Mouse (Mus musculus): ENCODE data around the gene Gm4894. TPM values are rescaled to one million over a fixed set of nuclear protein-coding genes. Genes with fewer than 3 reads are reported as not detected.

Gene Gm4894
- polyA plus RNA-seq, 1 experiment from 2014 or later: not detected

DNA sequence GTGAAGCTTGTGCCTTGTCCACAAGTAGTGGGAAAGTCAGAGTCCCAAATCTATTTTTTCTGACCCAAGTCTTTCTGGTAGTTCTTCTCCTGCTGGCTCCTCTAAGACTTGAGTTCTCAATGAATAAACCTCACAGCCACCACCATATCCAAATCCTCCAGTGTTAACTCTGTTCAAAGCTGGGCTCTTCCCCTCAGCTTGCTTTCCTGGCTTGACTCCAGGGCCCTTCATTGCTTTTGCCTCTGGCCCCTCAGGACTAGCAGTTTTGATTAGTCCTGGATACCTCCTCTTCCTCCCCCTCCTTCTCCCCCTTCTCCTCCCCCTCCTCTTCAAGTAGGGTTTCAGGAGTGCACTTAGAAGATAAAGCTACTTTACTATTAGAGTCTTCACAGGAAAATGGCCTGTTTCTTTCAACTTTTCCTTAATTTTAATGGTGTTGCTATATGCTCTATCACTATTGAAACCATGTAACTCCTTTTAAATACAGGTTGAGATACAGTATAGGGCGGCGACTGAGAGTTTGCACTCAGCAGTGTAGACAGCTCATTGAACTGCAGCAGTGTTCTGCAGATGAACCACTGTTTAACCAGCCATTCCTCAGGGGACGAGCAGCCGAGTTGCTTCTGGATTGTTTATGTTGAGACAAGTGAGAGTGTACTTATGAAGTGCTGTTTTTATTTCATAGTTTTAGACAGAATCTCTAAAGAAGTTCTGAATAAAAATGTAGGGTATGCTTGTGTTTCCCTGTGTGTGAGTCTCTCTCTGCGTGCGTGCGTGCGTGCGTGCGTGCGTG lies 26.4 kb downstream of the Gm4894 start:
- Histone ChIP-seq H3K4me2 (no peak overlapping the region), H3K4me1 (0 out of 2 replicates have a peak, but pooled peaks cover 5% of the 10 kb centered on the region), H3K27me3 (no peaks in the 10 kb centered on the region), H3K4me3 (no peak overlapping the region), H3K27ac (no peak overlapping the region), H3K36me3 (no peaks in the 10 kb centered on the region), H3K9me3 (no peaks in the 10 kb centered on the region), H3K9ac (no peak overlapping the region)
- no peak for ATAC-seq (ENCODE audit: insufficient number of reproducible peaks, low FRiP score, low TSS enrichment, low read depth)
- WGBS: 78% methylated on average over 11 of the region's 11 CpGs

GRCm38 (mm10) chr9:49295101-49295500 lies 44.8 kb downstream of the Gm4894 start:
- no peak overlapping the region for H3K4me3 ChIP-seq
- no peak for ATAC-seq (ENCODE audit: insufficient number of reproducible peaks, low FRiP score, low TSS enrichment, low read depth)
- H3K4me2 ChIP-seq: no peak overlapping the region
- H3K36me3 ChIP-seq: no peaks in the 10 kb centered on the region
- no peaks in the 10 kb centered on the region for H3K9me3 ChIP-seq
- no peaks in the 10 kb centered on the region for H3K27me3 ChIP-seq
- no peak overlapping the region for H3K27ac ChIP-seq
- WGBS: 59% methylated on average over 1 of the region's 1 CpGs
- H3K9ac ChIP-seq: no peak overlapping the region
- no peaks in the 10 kb centered on the region for H3K4me1 ChIP-seq

- Histone ChIP-seq H3K27me3 (no peaks in the 10 kb centered on the region), H3K9me3 (no peaks in the 10 kb centered on the region), H3K27ac (no peak overlapping the region), H3K4me2 (no peak overlapping the region), H3K36me3 (no peaks in the 10 kb centered on the region), H3K4me3 (no peak overlapping the region), H3K9ac (no peak overlapping the region), H3K4me1 (no peaks in the 10 kb centered on the region)
- no peak for ATAC-seq (ENCODE audit: insufficient number of reproducible peaks, low FRiP score, low TSS enrichment, low read depth)
- WGBS: 67% methylated on average over 3 of the region's 3 CpGs
Measured at GRCm38 (mm10) chr9:49307576-49307975, 57.2 kb downstream of the Gm4894 start.

GRCm38 (mm10) chr9:49310821-49311220 lies 60.5 kb downstream of the Gm4894 start:
- Histone ChIP-seq H3K4me2 (no peak overlapping the region), H3K36me3 (no peaks in the 10 kb centered on the region), H3K27ac (no peak overlapping the region), H3K9ac (no peak overlapping the region), H3K9me3 (no peaks in the 10 kb centered on the region), H3K27me3 (no peaks in the 10 kb centered on the region), H3K4me3 (no peak overlapping the region), H3K4me1 (no peaks in the 10 kb centered on the region)
- no peak for ATAC-seq (ENCODE audit: insufficient number of reproducible peaks, low FRiP score, low TSS enrichment, low read depth)
- 60% methylated on average over 4 of the region's 4 CpGs for WGBS

- Histone ChIP-seq H3K36me3 (no peaks in the 10 kb centered on the region), H3K9me3 (no peaks in the 10 kb centered on the region), H3K4me2 (no peak overlapping the region), H3K4me3 (no peak overlapping the region), H3K4me1 (no peaks in the 10 kb centered on the region), H3K27me3 (no peaks in the 10 kb centered on the region), H3K27ac (no peak overlapping the region), H3K9ac (no peak overlapping the region)
- no peak for ATAC-seq (ENCODE audit: insufficient number of reproducible peaks, low FRiP score, low TSS enrichment, low read depth)
Measured at GRCm38 (mm10) chr9:49318638-49319037, 68.3 kb downstream of the Gm4894 start.

Other genes with a start within 250 kb of the Gm4894 start
- gene Zw10, start 194.9 kb upstream of the Gm4894 start, polyA plus RNA-seq (2015; fragmentation: Nextera tagmentation; extraction: Ambion mirVana): 36.7 and 37.1 TPM in 2 replicates
- gene Tmprss5, start 169.3 kb upstream of the Gm4894 start, polyA plus RNA-seq (2015; fragmentation: Nextera tagmentation; extraction: Ambion mirVana): 0.32 and 0.37 TPM in 2 replicates
- gene Drd2, start 90.1 kb downstream of the Gm4894 start, polyA plus RNA-seq (2015; fragmentation: Nextera tagmentation; extraction: Ambion mirVana): 0.06 TPM in 1 of 2 replicates, not detected in the other
- 0.14 TPM in 1 of 2 replicates, not detected in the other for gene Ankk1, start 176.5 kb downstream of the Gm4894 start, polyA plus RNA-seq (2015; fragmentation: Nextera tagmentation; extraction: Ambion mirVana)
- 0.65 and 1.1 TPM in 2 replicates for gene Ttc12, start 235.7 kb downstream of the Gm4894 start, polyA plus RNA-seq (2015; fragmentation: Nextera tagmentation; extraction: Ambion mirVana)

Measured in limb, embryonic 15.5 days (tissue).